Mouse (Mus musculus) heart, postnatal 0 days (tissue): ENCODE results near the gene Slc39a13.

Experiments used
- CTCF ChIP-seq: IDR thresholded peaks from 2 replicates; pipeline ENCODE4 v1.5.1; 2016; ENCODE audit warnings: antibody characterized with exemption, control low read depth, low read depth
- EP300 ChIP-seq: IDR thresholded peaks from 2 replicates; pipeline ENCODE4 v1.6.1; 2016; ENCODE audit warnings: antibody characterized with exemption, low read depth

GRCm38 (mm10) chr2:91083366-91083940 lies 13.2 kb upstream of the Slc39a13 start:
- TF ChIP-seq CTCF: no peak
- no peak for TF ChIP-seq EP300
